Mouse (Mus musculus): ENCODE measurements around the gene 2410004P03Rik. TPM values are rescaled to one million over a fixed set of nuclear protein-coding genes. Genes with fewer than 3 reads are reported as not detected.
A peak's percentile ranks its signal among the peaks of the same experiment; 100 is the strongest.

Gene 2410004P03Rik
- total and polyA plus RNA-seq, 3 experiments = 0.14 to 0.84 TPM; not detected in 1

DNA sequence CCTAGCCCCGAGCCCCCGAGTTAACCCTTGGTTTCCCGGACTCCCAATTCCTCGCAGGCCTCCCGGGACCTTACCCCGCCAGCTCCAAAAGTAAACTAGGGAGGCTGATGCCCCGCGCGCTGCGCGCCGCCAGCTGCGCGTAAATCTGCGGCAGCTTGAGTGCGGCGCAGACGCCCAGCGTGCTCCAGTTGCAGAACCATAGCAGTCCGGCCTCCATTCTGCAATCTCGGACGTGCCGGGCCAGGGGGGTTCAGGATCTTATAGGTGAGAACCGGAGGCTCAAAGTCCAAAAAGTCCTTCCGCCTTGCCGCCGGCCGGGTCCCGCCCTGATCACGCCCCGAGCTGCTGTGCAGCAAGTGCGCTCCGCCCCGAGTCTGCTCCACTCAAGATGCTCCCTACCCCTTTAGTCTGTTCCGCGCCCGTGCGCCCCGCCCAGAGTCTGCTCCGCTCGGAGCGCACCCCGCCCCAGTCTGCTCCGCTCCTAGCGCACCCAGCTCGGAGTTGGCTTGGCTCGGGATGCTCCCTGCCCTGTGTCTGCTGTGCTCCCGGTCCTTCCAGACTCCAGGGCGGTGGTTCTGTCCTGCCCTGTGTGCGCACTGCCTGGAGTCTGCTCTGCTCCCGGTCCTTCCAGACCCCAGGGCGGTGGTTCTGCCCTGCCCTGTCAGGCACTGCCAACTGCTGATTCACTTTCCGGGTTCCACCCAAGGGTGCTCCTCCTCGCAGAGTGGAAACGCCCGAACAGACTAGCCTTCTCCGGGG, 11.6 kb downstream of the 2410004P03Rik start, which contains the start of gene Pqlc3:
TSS of gene Pqlc3 (minus strand) at position 670 of the 759 bp plus-strand sequence.
- intact Hi-C loops (cut with DNase I) = no loop called here
- under 1% methylated on average over 57 of the region's 57 CpGs for WGBS
- H3K36me3 ChIP-seq (ENCODE audit: control insufficient read depth, insufficient read depth, low read length) = no peaks in the 10 kb centered on the region
- H3K4me3 ChIP-seq = peak within 1 kb of the TSS; percentile 62
- H3K27ac ChIP-seq = peak within 1 kb of the TSS; percentile 64
- H3K9ac ChIP-seq (ENCODE audit: low read depth, low read length) = peak within 1 kb of the TSS; percentile 71
- no peaks in the 10 kb centered on the region for H3K27me3 ChIP-seq (ENCODE audit: control insufficient read depth, insufficient read depth, low read length)
- TF ChIP-seq CTCF (IDR thresholded peaks at IDR 0.05) (no peak), POLR2A (IDR thresholded peaks at IDR 0.05; ENCODE audit: insufficient read depth, low read depth, low read length) (peak; percentile 61), EP300 (IDR thresholded peaks at IDR 0.05; ENCODE audit: insufficient read depth, low read depth, low read length) (no peak)
- peaks cover 1% of the 10 kb centered on the region for H3K4me1 ChIP-seq (ENCODE audit: control insufficient read depth, insufficient read depth, low read length)
- peak; percentile 89 to 93 for DNase-seq
- H3K79me2 ChIP-seq (replicated peaks; ENCODE audit: control insufficient read depth, insufficient read depth, low read length) = no peaks in the 10 kb centered on the region

DNA sequence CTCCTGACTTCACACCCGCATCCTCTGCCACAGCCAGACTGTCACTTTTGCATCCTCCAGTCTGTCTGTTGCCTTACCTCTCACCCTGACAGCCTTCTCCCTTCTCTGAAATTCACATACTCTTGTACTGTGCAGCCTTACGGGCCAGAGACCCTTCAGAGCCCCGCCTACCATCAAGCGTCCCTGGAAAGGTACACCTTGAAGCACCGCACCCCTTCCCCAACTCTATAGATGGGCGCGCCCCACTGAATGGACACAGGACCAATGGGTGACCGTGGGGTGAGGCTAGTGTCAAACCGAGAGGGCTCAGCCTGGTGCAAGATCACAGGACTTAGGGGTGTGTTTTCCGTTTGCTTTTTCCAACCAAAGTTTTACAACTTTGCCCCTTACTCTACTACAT, 12.4 kb downstream of the 2410004P03Rik start:
- intact Hi-C loops (cut with DNase I) = no loop called here
- 6% methylated on average over 10 of the region's 10 CpGs for WGBS
- peaks cover 1% of the 10 kb centered on the region for H3K4me1 ChIP-seq (ENCODE audit: control insufficient read depth, insufficient read depth, low read length)
- peak in 1 of 2 experiments; percentile 24 for DNase-seq
- H3K36me3 ChIP-seq (ENCODE audit: control insufficient read depth, insufficient read depth, low read length) = no peaks in the 10 kb centered on the region
- H3K79me2 ChIP-seq (replicated peaks; ENCODE audit: control insufficient read depth, insufficient read depth, low read length) = no peaks in the 10 kb centered on the region
- H3K9ac ChIP-seq (ENCODE audit: low read depth, low read length) = peak overlapping the region; percentile 71; the same call in 1 of the 2 replicates
- TF ChIP-seq POLR2A (IDR thresholded peaks at IDR 0.05; ENCODE audit: insufficient read depth, low read depth, low read length) (no peak), CTCF (IDR thresholded peaks at IDR 0.05) (no peak), EP300 (IDR thresholded peaks at IDR 0.05; ENCODE audit: insufficient read depth, low read depth, low read length) (no peak)
- peak overlapping the region; percentile 62 for H3K4me3 ChIP-seq
- H3K27me3 ChIP-seq (ENCODE audit: control insufficient read depth, insufficient read depth, low read length) = no peaks in the 10 kb centered on the region
- H3K27ac ChIP-seq = no peak overlapping the region; the same call in 1 of the 2 replicates

DNA sequence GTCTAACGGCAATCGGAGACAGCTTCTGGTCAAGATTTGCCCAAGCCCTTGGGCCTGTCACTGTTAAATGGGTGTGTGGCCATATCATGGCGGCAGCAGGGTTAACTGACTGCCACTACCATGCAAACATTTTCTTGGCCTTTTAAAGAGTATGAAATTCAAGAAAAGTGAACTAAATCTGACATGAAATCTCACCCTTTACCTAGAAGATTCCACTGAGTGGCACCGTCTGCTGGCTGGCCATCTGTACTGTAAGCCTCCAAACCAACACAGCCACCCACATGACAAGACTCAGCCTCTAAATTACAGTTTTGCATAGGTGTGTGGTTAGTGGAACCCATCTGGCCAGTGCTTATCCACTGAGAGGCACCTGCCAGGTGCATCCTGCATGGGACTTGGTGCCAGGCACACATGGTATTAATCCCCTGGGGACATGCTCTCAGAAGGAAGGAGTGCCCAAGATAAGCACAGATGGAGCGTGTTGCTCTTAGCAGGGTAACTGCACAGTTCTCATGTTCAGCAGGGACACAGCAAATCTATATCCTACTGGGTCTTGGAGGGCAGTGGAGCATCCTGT, 14.6 kb downstream of the 2410004P03Rik start:
- H3K79me2 ChIP-seq (replicated peaks; ENCODE audit: control insufficient read depth, insufficient read depth, low read length) = no peaks in the 10 kb centered on the region
- intact Hi-C loops (cut with DNase I) = no loop called here
- H3K36me3 ChIP-seq (ENCODE audit: control insufficient read depth, insufficient read depth, low read length) = no peaks in the 10 kb centered on the region
- peaks cover 1% of the 10 kb centered on the region for H3K4me1 ChIP-seq (ENCODE audit: control insufficient read depth, insufficient read depth, low read length)
- H3K27me3 ChIP-seq (ENCODE audit: control insufficient read depth, insufficient read depth, low read length) = no peaks in the 10 kb centered on the region
- no peak overlapping the region for H3K27ac ChIP-seq
- DNase-seq = no peak
- TF ChIP-seq POLR2A (IDR thresholded peaks at IDR 0.05; ENCODE audit: insufficient read depth, low read depth, low read length) (no peak), CTCF (IDR thresholded peaks at IDR 0.05) (no peak), EP300 (IDR thresholded peaks at IDR 0.05; ENCODE audit: insufficient read depth, low read depth, low read length) (no peak)
- no peak overlapping the region for H3K4me3 ChIP-seq
- 85% methylated on average over 5 of the region's 5 CpGs for WGBS
- H3K9ac ChIP-seq (ENCODE audit: low read depth, low read length) = no peak overlapping the region

DNA sequence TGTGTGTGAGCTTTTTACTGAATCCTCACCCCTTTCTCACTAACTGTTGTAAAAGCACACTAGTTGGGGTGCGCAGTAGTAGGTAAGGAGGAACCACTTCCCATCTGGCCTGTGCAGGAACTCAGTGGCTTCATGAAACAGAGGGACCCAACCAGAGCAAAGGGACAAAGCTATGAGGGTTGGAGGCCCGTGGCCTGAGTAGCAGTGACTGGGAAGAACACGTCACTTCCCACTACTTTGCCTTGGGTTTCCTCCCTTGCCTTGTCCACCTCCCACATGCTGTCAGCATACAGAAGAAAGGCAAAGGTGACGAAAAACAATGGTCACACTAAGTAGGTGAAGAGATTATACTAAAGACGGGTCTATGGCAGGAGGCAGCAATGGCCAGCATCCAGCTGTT, 15.2 kb downstream of the 2410004P03Rik start:
- no peak for TF ChIP-seq EP300 (IDR thresholded peaks at IDR 0.05; ENCODE audit: insufficient read depth, low read depth, low read length)
- TF ChIP-seq CTCF (IDR thresholded peaks at IDR 0.05) = no peak
- TF ChIP-seq POLR2A (IDR thresholded peaks at IDR 0.05; ENCODE audit: insufficient read depth, low read depth, low read length) = no peak
- DNase-seq = no peak
- no peaks in the 10 kb centered on the region for H3K79me2 ChIP-seq (replicated peaks; ENCODE audit: control insufficient read depth, insufficient read depth, low read length)
- H3K36me3 ChIP-seq (ENCODE audit: control insufficient read depth, insufficient read depth, low read length) = no peaks in the 10 kb centered on the region
- H3K27ac ChIP-seq = no peak overlapping the region
- H3K4me1 ChIP-seq (ENCODE audit: control insufficient read depth, insufficient read depth, low read length) = peaks cover 1% of the 10 kb centered on the region
- H3K9ac ChIP-seq (ENCODE audit: low read depth, low read length) = no peak overlapping the region
- H3K4me3 ChIP-seq = no peak overlapping the region
- no peaks in the 10 kb centered on the region for H3K27me3 ChIP-seq (ENCODE audit: control insufficient read depth, insufficient read depth, low read length)
- WGBS = 65% methylated on average over 5 of the region's 5 CpGs
- intact Hi-C loops (cut with DNase I) = no loop called here

DNA sequence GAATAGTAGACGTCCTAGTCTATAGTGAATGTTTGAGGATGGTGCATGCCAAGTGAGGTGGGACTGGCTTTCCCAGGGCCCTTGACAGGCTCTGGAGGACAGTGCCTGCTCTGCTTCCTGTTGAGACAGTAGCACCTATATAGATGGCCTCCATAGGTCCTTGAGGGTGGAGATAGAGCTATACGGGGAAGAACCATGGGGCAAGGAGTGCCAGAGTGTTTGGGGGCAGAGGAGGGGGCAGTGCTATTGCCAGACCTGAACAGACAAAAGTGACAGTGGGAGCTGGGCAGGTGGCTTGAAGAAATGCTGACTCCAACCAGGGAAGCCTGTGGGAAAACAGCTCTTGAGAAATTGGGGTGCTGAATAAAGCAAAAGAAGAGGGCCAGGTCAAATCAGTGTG, 17.2 kb downstream of the 2410004P03Rik start:
- no peaks in the 10 kb centered on the region for H3K4me1 ChIP-seq (ENCODE audit: control insufficient read depth, insufficient read depth, low read length)
- 70% methylated on average over 2 of the region's 2 CpGs for WGBS
- no peaks in the 10 kb centered on the region for H3K36me3 ChIP-seq (ENCODE audit: control insufficient read depth, insufficient read depth, low read length)
- H3K4me3 ChIP-seq = no peak overlapping the region
- H3K9ac ChIP-seq (ENCODE audit: low read depth, low read length) = no peak overlapping the region
- no peak overlapping the region for H3K27ac ChIP-seq
- H3K79me2 ChIP-seq (replicated peaks; ENCODE audit: control insufficient read depth, insufficient read depth, low read length) = no peaks in the 10 kb centered on the region
- intact Hi-C loops (cut with DNase I) = no loop called here
- TF ChIP-seq EP300 (IDR thresholded peaks at IDR 0.05; ENCODE audit: insufficient read depth, low read depth, low read length) = no peak
- TF ChIP-seq POLR2A (IDR thresholded peaks at IDR 0.05; ENCODE audit: insufficient read depth, low read depth, low read length) = no peak
- TF ChIP-seq CTCF (IDR thresholded peaks at IDR 0.05) = no peak
- no peak for DNase-seq
- no peaks in the 10 kb centered on the region for H3K27me3 ChIP-seq (ENCODE audit: control insufficient read depth, insufficient read depth, low read length)

DNA sequence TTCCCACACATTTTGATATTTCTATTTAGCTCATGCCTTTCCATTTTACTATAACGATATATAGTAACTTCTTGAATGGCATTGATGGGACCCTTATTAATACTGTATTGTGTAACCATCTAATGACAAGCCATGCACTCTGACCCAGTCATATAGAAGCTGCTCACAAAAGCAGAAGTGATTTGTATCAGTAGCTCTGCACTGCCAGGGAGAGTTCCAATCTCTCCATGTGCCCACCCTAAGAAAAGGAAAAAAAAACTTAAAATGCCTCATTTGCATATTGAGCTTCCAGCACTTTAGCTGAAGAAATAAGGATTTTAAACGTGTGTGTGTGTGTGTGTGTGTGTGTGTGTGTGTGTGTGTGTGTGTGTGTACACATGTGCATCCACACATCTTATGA, 19.2 kb downstream of the 2410004P03Rik start:
- Histone ChIP-seq H3K27me3 (ENCODE audit: control insufficient read depth, insufficient read depth, low read length) (no peaks in the 10 kb centered on the region), H3K36me3 (ENCODE audit: control insufficient read depth, insufficient read depth, low read length) (no peaks in the 10 kb centered on the region), H3K9ac (ENCODE audit: low read depth, low read length) (no peak overlapping the region), H3K4me3 (no peak overlapping the region), H3K27ac (no peak overlapping the region), H3K79me2 (replicated peaks; ENCODE audit: control insufficient read depth, insufficient read depth, low read length) (no peaks in the 10 kb centered on the region), H3K4me1 (ENCODE audit: control insufficient read depth, insufficient read depth, low read length) (no peaks in the 10 kb centered on the region)
- DNase-seq = no peak
- whole genome bisulfite sequencing = 82% methylated on average over 2 of the region's 2 CpGs
- TF ChIP-seq EP300 (IDR thresholded peaks at IDR 0.05; ENCODE audit: insufficient read depth, low read depth, low read length) = no peak
- TF ChIP-seq CTCF (IDR thresholded peaks at IDR 0.05) = no peak
- TF ChIP-seq POLR2A (IDR thresholded peaks at IDR 0.05; ENCODE audit: insufficient read depth, low read depth, low read length) = no peak
- intact Hi-C loops (cut with DNase I) = no loop called here

All from heart, adult 2 months (tissue).